Mouse (Mus musculus) hematopoietic stem cell, adult 5-6 weeks (primary cell): ENCODE measurements at regions not wholly inside any gene's neighbourhood (a gene's known extent, or its start where the extent isn't known, plus 50 kb on each side); places are given as distances from the start of the nearest gene placed in this dataset.

Experiments
- ATAC-seq, 2 experiments: fragments of 125-278 bp in 1 of 2; replicated peaks in 1 of 2; 2 replicates each; pipeline ENCODE4 v1.8.0; 2016 to 2017; ENCODE audit warnings: inconsistent platforms in 2 of 2, mild to moderate bottlenecking in 2 of 2, moderate number of reproducible peaks in 2 of 2, low read depth in 1 of 2, moderate TSS enrichment in 1 of 2; ENCODE audit not compliant: low FRiP score in 2 of 2, poor library complexity in 2 of 2, severe bottlenecking in 2 of 2, insufficient read depth in 1 of 2, low TSS enrichment in 1 of 2

GRCm38 (mm10) chrX:93888480-93888879, 56.5 kb upstream of the Pdk3 start:
- no peak for ATAC-seq

DNA sequence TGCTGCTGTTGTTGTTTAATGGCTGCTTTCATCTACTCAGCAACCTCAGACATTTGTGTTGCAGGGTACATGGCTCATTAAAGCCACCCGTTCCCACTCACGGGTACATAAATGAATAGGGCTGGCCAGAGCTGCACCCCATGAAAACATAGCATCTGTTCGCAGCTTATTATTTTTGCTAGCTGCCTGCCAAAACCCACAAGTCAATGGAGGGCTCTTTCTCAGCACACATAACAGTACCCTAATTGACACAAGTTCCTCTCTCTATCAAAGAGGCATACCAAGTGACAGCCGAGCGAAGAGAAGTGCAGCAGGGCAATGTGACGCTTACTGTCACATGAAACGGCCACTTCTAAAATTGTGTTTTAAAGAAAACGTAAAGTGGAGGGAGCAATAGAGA, 57.0 kb upstream of the Pdk3 start:
- ATAC-seq, result no peak

- peak; percentile 81 to 83 for ATAC-seq
Measured at GRCm38 (mm10) chrX:93889394-93890042, 57.5 kb upstream of the Pdk3 start.

DNA sequence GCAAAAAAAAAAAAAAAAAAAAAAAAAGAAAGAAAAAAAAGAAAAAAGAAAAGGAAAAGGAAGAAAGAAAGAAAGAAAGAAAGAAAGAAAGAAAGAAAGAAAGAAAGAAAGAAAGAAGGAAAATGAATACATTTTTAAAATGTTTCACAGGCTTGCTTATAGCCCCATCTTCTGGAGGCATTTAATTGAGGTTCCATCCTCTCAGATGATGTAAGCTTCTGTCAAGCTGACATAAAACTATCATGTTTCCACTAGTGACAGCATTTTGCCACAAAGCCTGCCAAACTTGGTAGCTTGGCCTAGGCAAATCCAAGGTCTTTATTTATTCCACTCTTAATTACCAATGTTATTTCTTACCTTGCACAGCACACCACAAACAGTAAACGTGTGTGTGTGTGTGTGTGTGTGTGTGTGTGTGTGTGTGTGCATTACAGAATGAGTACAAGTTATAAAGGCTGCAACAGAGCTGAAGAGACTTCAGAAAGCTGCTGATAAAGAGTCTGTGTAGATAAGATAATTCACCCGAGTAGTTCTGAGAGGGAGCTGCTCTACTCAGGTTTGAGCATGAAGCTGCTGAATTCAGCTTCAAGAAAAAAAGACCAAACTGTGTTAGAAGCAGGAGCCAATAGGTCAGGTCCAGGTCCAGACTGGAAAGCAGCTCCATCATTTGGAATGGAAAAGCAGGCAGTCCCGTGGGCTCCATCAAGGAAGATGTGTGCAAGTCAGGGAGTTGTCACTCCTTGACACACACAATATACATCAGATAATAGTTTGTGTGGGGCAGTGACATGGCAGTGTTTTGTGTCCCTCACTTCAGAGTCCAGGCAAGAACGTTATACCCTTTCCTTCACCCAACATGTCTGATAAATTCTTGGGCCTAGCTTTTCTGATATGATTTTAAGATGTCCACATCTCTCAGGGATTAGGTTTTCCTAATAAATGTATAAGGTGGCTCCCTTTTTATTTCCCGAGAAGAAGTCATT, 65.1 kb upstream of the Pdk3 start:
- no peak for ATAC-seq

DNA sequence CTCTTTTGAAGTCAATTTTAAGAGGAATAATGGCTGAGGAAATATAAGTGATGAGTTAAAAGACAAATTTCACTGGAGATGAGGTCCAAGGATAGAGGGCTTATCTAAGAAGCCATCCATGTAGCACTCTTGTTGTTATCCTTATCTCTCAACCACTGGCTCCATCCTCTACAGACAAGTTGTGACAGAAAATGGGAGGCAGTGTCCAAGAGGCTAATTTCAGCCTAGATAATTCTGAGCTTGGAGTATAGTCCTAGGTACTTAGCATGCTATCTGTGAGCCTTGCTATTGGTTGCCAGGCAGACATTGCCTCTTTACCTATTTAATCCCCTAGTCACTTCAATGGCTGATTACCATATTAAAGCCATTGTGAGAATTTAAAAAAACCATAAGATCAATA, 65.2 kb upstream of the AU015836 start:
- ATAC-seq, result no peak

GRCm38 (mm10) chrX:93905531-93905930, 62.9 kb upstream of the AU015836 start:
- ATAC-seq, result peak; percentile 92 to 96

- ATAC-seq, result peak; percentile 59 to 72
Measured at GRCm38 (mm10) chrX:93911087-93911840, 57.2 kb upstream of the AU015836 start.

GRCm38 (mm10) chrX:93915548-93915947, 52.9 kb upstream of the AU015836 start:
- ATAC-seq, result no peak

GRCm38 (mm10) chrX:93917367-93917766, 51.1 kb upstream of the AU015836 start:
- peak; percentile 84 to 89; a peak in 3 of 4 replicates for ATAC-seq
